Mouse (Mus musculus) liver, adult 2 months (tissue): ENCODE results near the gene Dync1h1. TPM values are rescaled to one million over a fixed set of nuclear protein-coding genes. Genes with fewer than 3 reads are reported as not detected.
"Not testable (repeated sequence)": the region's sequence is repeated elsewhere in the genome, so short reads cannot be mapped to it uniquely, and the experiment has no call there.

Experiments
- DNase-seq: peaks from one replicate; pipeline ENCODE4 v3.0.0-alpha.2; 2011; ENCODE audit warnings: low read depth, low spot score; ENCODE audit errors: extremely low read depth
- H3K27ac ChIP-seq: fragments of 200-500 bp; replicated peaks from 2 replicates; pipeline ENCODE4 v1.5.1; 2012; ENCODE audit warnings: low read depth, mild to moderate bottlenecking, control low read depth, inconsistent platforms, low read length; ENCODE audit not compliant: insufficient read depth
- H3K27me3 ChIP-seq: fragments of 200-500 bp; 2 replicates; pipeline ENCODE4 v1.6.1; 2012; ENCODE audit warnings: mild to moderate bottlenecking, moderate library complexity, low read length, inconsistent platforms; ENCODE audit not compliant: control insufficient read depth, insufficient read depth
- H3K36me3 ChIP-seq: fragments of 200-500 bp; 2 replicates; pipeline ENCODE4 v1.6.1; 2012; ENCODE audit warnings: low read length, inconsistent platforms; ENCODE audit not compliant: control insufficient read depth, insufficient read depth
- H3K4me1 ChIP-seq: fragments of 200-500 bp; 2 replicates; pipeline ENCODE4 v1.6.1; 2011; ENCODE audit warnings: low read length; ENCODE audit not compliant: control insufficient read depth, insufficient read depth
- H3K4me3 ChIP-seq: fragments of 200-500 bp; 2 replicates; pipeline ENCODE4 v1.5.1; 2011; ENCODE audit warnings: low read depth, mild to moderate bottlenecking, control low read depth, low read length, moderate library complexity; ENCODE audit not compliant: insufficient read depth
- H3K79me2 ChIP-seq: fragments of 200-500 bp; 2 replicates; pipeline ENCODE4 v1.6.1; 2012; ENCODE audit warnings: inconsistent platforms, mild to moderate bottlenecking, low read length, moderate library complexity; ENCODE audit not compliant: control insufficient read depth, insufficient read depth
- H3K9ac ChIP-seq: fragments of 200-500 bp; 2 replicates; pipeline ENCODE4 v1.6.1; 2012; ENCODE audit warnings: low read depth, mild to moderate bottlenecking, control low read depth, inconsistent platforms, low read length
- CTCF ChIP-seq: fragments of 200-500 bp; IDR thresholded peaks from 2 replicates; pipeline ENCODE4 v1.5.1; 2011; ENCODE audit warnings: low read depth, low read length, control low read depth
- POLR2A ChIP-seq: fragments of 200-500 bp; IDR thresholded peaks from 2 replicates; pipeline ENCODE4 v1.6.1; 2011; ENCODE audit warnings: low read length, control low read depth; ENCODE audit not compliant: insufficient read depth; ENCODE audit errors: extremely low read depth
- WGBS: fragments of 180-500 bp; shearing (Covaris S2); methylation state at CpG from one replicate; pipeline ENCODE4 v1.1.7; 2018; 5-methylcytosine and 5-hydroxymethylcytosine counted together
- polyA plus RNA-seq: library from polyadenylated mRNA; depleted of rRNA; stranded (reverse); fragments of >200 nt; gene quantifications from 2 replicates; pipeline ENCODE4 v1.2.3, GENCODE M21; 2012
- total RNA-seq: library from RNA; depleted of rRNA; stranded (reverse); fragments of >200 nt; gene quantifications from 2 replicates; pipeline ENCODE4 v1.2.3, GENCODE M21; 2014

The Dync1h1 gene
- total and polyA plus RNA-seq, 2 experiments: 56.5 to 85.8 TPM

GRCm38 (mm10) chr12:110689919-110690643 lies 88.8 kb downstream of the Dync1h1 start:
- Histone ChIP-seq H3K36me3 (peaks cover 37% of the 10 kb centered on the region), H3K9ac (no peak overlapping the region), H3K4me1 (peaks cover 7% of the 10 kb centered on the region; the same call in 1 of the 2 replicates), H3K27ac (no peak overlapping the region), H3K27me3 (no peaks in the 10 kb centered on the region), H3K79me2 (no peaks in the 10 kb centered on the region), H3K4me3 (no peak overlapping the region)
- WGBS: 94% methylated on average over 6 of the region's 6 CpGs
- no peak for DNase-seq
- TF ChIP-seq CTCF (no peak), POLR2A (no peak)

- not testable (repeated sequence) for DNase-seq, H3K27me3 ChIP-seq, H3K4me3 ChIP-seq, H3K79me2 ChIP-seq, H3K9ac ChIP-seq, H3K27ac ChIP-seq
- 81% methylated on average over 5 of the region's 5 CpGs for WGBS
- H3K36me3 ChIP-seq: peaks cover 37% of the 10 kb centered on the region
- peaks cover 11% of the 10 kb centered on the region; the same call in 1 of the 2 replicates for H3K4me1 ChIP-seq
These were observed 92.1 kb downstream of the Dync1h1 start for GRCm38 (mm10) chr12:110693378-110693777.

- WGBS: 1% methylated on average over 54 of the region's 55 CpGs
These were observed 94.5 kb downstream of the Dync1h1 start for GRCm38 (mm10) chr12:110695676-110696171.

GRCm38 (mm10) chr12:110696173-110696974 lies 95.1 kb downstream of the Dync1h1 start:
- peak; percentile 66 for DNase-seq
- peaks cover 11% of the 10 kb centered on the region; the same call in 1 of the 2 replicates for H3K4me1 ChIP-seq
- TF ChIP-seq POLR2A: peak; percentile 99
- TF ChIP-seq CTCF: no peak

More at GRCm38 (mm10) chr12:110695676-110696171, 94.5 kb downstream of the Dync1h1 start:
- H3K9ac ChIP-seq: peak overlapping the region; percentile 98
- H3K36me3 ChIP-seq: peaks cover 26% of the 10 kb centered on the region
- H3K4me1 ChIP-seq: peaks cover 11% of the 10 kb centered on the region; the same call in 1 of the 2 replicates
- H3K4me3 ChIP-seq: peak overlapping the region; percentile 76
- no peaks in the 10 kb centered on the region for H3K27me3 ChIP-seq
- H3K79me2 ChIP-seq: 0 out of 2 replicates have a peak, but pooled peaks cover 5% of the 10 kb centered on the region
- H3K27ac ChIP-seq: peak overlapping the region; percentile 82
- TF ChIP-seq CTCF: no peak
- TF ChIP-seq POLR2A: no peak
- no peak for DNase-seq

GRCm38 (mm10) chr12:110696975-110697400 lies 95.7 kb downstream of the Dync1h1 start:
- Histone ChIP-seq H3K27ac (peak overlapping the region; percentile 66; the same call in 1 of the 2 replicates), H3K27me3 (no peaks in the 10 kb centered on the region), H3K9ac (peak overlapping the region; percentile 86), H3K4me1 (peaks cover 11% of the 10 kb centered on the region; the same call in 1 of the 2 replicates), H3K4me3 (peak overlapping the region; percentile 89), H3K79me2 (0 out of 2 replicates have a peak, but pooled peaks cover 5% of the 10 kb centered on the region), H3K36me3 (peaks cover 19% of the 10 kb centered on the region)
- DNase-seq: no peak
- TF ChIP-seq POLR2A: no peak
- no peak for TF ChIP-seq CTCF
- WGBS: 55% methylated on average over 9 of the region's 9 CpGs

More at GRCm38 (mm10) chr12:110696173-110696974, 95.1 kb downstream of the Dync1h1 start:
- Histone ChIP-seq H3K27ac (peak overlapping the region; percentile 82), H3K27me3 (no peaks in the 10 kb centered on the region), H3K79me2 (0 out of 2 replicates have a peak, but pooled peaks cover 5% of the 10 kb centered on the region), H3K9ac (peak overlapping the region; percentile 98), H3K36me3 (peaks cover 24% of the 10 kb centered on the region), H3K4me3 (peak overlapping the region; percentile 89)
- under 1% methylated on average over 89 of the region's 89 CpGs for WGBS
